Mouse (Mus musculus): ENCODE measurements around the gene Rnf41. TPM values are rescaled to one million over a fixed set of nuclear protein-coding genes. Genes with fewer than 3 reads are reported as not detected.

Gene Rnf41
- polyA plus RNA-seq, 1 experiment from 2014 or later: 35.6 TPM

- Histone ChIP-seq H3K27me3 (ENCODE audit: control insufficient read depth, insufficient read depth, low read length) (no peaks in the 10 kb centered on the region), H3K4me1 (ENCODE audit: control insufficient read depth, insufficient read depth, low read length) (peaks cover 32% of the 10 kb centered on the region), H3K9me3 (ENCODE audit: control insufficient read depth, low read length) (no peaks in the 10 kb centered on the region), H3K4me2 (replicated peaks; ENCODE audit: low read depth, low read length) (peak overlapping the region; percentile 80), H3K4me3 (ENCODE audit: low read length) (peak overlapping the region; percentile 85), H3K9ac (ENCODE audit: low read depth, low read length) (peak overlapping the region; percentile 84), H3K27ac (ENCODE audit: low read depth, low read length) (peak overlapping the region; percentile 95; the same call in 1 of the 2 replicates), H3K36me3 (ENCODE audit: control insufficient read depth, insufficient read depth, low read length) (peaks cover 24% of the 10 kb centered on the region)
- 6% methylated on average over 36 of the region's 36 CpGs for WGBS
- peak; percentile 89 for ATAC-seq (ENCODE audit: low FRiP score, low TSS enrichment)
Observed at GRCm38 (mm10) chr10:128409692-128410559, 1.5 kb upstream of the Rnf41 start.

GRCm38 (mm10) chr10:128410560-128410845 is 954 bp upstream of the Rnf41 start:
- H3K4me1 ChIP-seq (ENCODE audit: control insufficient read depth, insufficient read depth, low read length): peaks cover 32% of the 10 kb centered on the region
- no peaks in the 10 kb centered on the region for H3K27me3 ChIP-seq (ENCODE audit: control insufficient read depth, insufficient read depth, low read length)
- no peak for ATAC-seq (ENCODE audit: low FRiP score, low TSS enrichment)
- H3K36me3 ChIP-seq (ENCODE audit: control insufficient read depth, insufficient read depth, low read length): peaks cover 28% of the 10 kb centered on the region
- H3K4me3 ChIP-seq (ENCODE audit: low read length): peak overlapping the region; percentile 85
- 12% methylated on average over 4 of the region's 4 CpGs for WGBS
- H3K4me2 ChIP-seq (replicated peaks; ENCODE audit: low read depth, low read length): peak overlapping the region; percentile 80
- H3K9me3 ChIP-seq (ENCODE audit: control insufficient read depth, low read length): no peaks in the 10 kb centered on the region
- H3K9ac ChIP-seq (ENCODE audit: low read depth, low read length): peak overlapping the region; percentile 84; the same call in 1 of the 2 replicates
- H3K27ac ChIP-seq (ENCODE audit: low read depth, low read length): peak overlapping the region; percentile 95

GRCm38 (mm10) chr10:128412055-128412381 is 561 bp downstream of the Rnf41 start:
- H3K27me3 ChIP-seq (ENCODE audit: control insufficient read depth, insufficient read depth, low read length): no peaks in the 10 kb centered on the region
- peaks cover 40% of the 10 kb centered on the region for H3K36me3 ChIP-seq (ENCODE audit: control insufficient read depth, insufficient read depth, low read length)
- peak overlapping the region; percentile 95 for H3K27ac ChIP-seq (ENCODE audit: low read depth, low read length)
- peaks cover 32% of the 10 kb centered on the region for H3K4me1 ChIP-seq (ENCODE audit: control insufficient read depth, insufficient read depth, low read length)
- H3K9ac ChIP-seq (ENCODE audit: low read depth, low read length): peak overlapping the region; percentile 84
- H3K4me2 ChIP-seq (replicated peaks; ENCODE audit: low read depth, low read length): peak overlapping the region; percentile 80
- WGBS: under 1% methylated on average over 14 of the region's 14 CpGs
- H3K9me3 ChIP-seq (ENCODE audit: control insufficient read depth, low read length): no peaks in the 10 kb centered on the region
- no peak for ATAC-seq (ENCODE audit: low FRiP score, low TSS enrichment)
- H3K4me3 ChIP-seq (ENCODE audit: low read length): peak overlapping the region; percentile 85

- H3K9me3 ChIP-seq (ENCODE audit: control insufficient read depth, low read length): no peaks in the 10 kb centered on the region
- 44% methylated on average over 1 of the region's 1 CpGs for WGBS
- H3K4me3 ChIP-seq (ENCODE audit: low read length): peak overlapping the region; percentile 85
- H3K27me3 ChIP-seq (ENCODE audit: control insufficient read depth, insufficient read depth, low read length): no peaks in the 10 kb centered on the region
- peak overlapping the region; percentile 80 for H3K4me2 ChIP-seq (replicated peaks; ENCODE audit: low read depth, low read length)
- H3K36me3 ChIP-seq (ENCODE audit: control insufficient read depth, insufficient read depth, low read length): peaks cover 42% of the 10 kb centered on the region
- peak overlapping the region; percentile 95; the same call in 1 of the 2 replicates for H3K27ac ChIP-seq (ENCODE audit: low read depth, low read length)
- H3K9ac ChIP-seq (ENCODE audit: low read depth, low read length): peak overlapping the region; percentile 84
- no peak for ATAC-seq (ENCODE audit: low FRiP score, low TSS enrichment)
- peaks cover 32% of the 10 kb centered on the region for H3K4me1 ChIP-seq (ENCODE audit: control insufficient read depth, insufficient read depth, low read length)
Observed at GRCm38 (mm10) chr10:128412558-128412957, 1.1 kb downstream of the Rnf41 start.

- peaks cover 32% of the 10 kb centered on the region for H3K4me1 ChIP-seq (ENCODE audit: control insufficient read depth, insufficient read depth, low read length)
- H3K27ac ChIP-seq (ENCODE audit: low read depth, low read length): no peak overlapping the region
- H3K36me3 ChIP-seq (ENCODE audit: control insufficient read depth, insufficient read depth, low read length): peaks cover 44% of the 10 kb centered on the region
- no peak for ATAC-seq (ENCODE audit: low FRiP score, low TSS enrichment)
- H3K9me3 ChIP-seq (ENCODE audit: control insufficient read depth, low read length): no peaks in the 10 kb centered on the region
- peak overlapping the region; percentile 85 for H3K4me3 ChIP-seq (ENCODE audit: low read length)
- no peaks in the 10 kb centered on the region for H3K27me3 ChIP-seq (ENCODE audit: control insufficient read depth, insufficient read depth, low read length)
- H3K9ac ChIP-seq (ENCODE audit: low read depth, low read length): no peak overlapping the region; the same call in 1 of the 2 replicates
- WGBS: 50% methylated on average over 1 of the region's 1 CpGs
- peak overlapping the region; percentile 80 for H3K4me2 ChIP-seq (replicated peaks; ENCODE audit: low read depth, low read length)
Observed at GRCm38 (mm10) chr10:128413076-128413475, 1.6 kb downstream of the Rnf41 start.

DNA sequence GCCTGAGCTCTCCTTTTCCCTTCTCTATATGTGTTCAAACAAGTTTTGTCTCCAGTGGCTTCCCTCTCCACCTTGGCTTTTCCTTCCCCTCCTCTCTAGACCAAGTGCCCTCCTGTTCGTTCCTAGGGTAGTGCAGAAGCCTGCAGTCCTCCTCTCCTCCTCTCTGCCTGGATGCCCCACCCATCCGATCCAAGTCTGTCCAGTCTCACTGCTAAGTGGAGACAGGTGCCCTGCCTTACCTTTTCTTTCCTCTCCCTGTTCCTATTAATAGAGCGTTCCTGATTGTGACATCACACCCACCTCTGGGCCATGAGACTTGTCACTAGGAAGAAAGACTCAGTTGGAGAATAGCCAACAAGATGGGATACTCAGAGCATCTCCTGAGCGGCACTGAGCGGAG is 3.4 kb downstream of the Rnf41 start:
- H3K27ac ChIP-seq (ENCODE audit: low read depth, low read length): no peak overlapping the region
- WGBS: 96% methylated on average over 5 of the region's 5 CpGs

GRCm38 (mm10) chr10:128422426-128422825 is 11.0 kb downstream of the Rnf41 start:
- ATAC-seq (ENCODE audit: low FRiP score, low TSS enrichment): no peak
- Histone ChIP-seq H3K9ac (ENCODE audit: low read depth, low read length) (no peak overlapping the region), H3K27ac (ENCODE audit: low read depth, low read length) (no peak overlapping the region), H3K4me1 (ENCODE audit: control insufficient read depth, insufficient read depth, low read length) (no peaks in the 10 kb centered on the region), H3K4me3 (ENCODE audit: low read length) (no peak overlapping the region), H3K9me3 (ENCODE audit: control insufficient read depth, low read length) (no peaks in the 10 kb centered on the region), H3K4me2 (replicated peaks; ENCODE audit: low read depth, low read length) (no peak overlapping the region), H3K27me3 (ENCODE audit: control insufficient read depth, insufficient read depth, low read length) (no peaks in the 10 kb centered on the region), H3K36me3 (ENCODE audit: control insufficient read depth, insufficient read depth, low read length) (peaks cover 69% of the 10 kb centered on the region)
- WGBS: 74% methylated on average over 5 of the region's 5 CpGs

More for the DNA sequence above, 3.4 kb downstream of the Rnf41 start:
- H3K9ac ChIP-seq (ENCODE audit: low read depth, low read length): no peak overlapping the region
- H3K4me1 ChIP-seq (ENCODE audit: control insufficient read depth, insufficient read depth, low read length): peaks cover 25% of the 10 kb centered on the region
- H3K4me2 ChIP-seq (replicated peaks; ENCODE audit: low read depth, low read length): no peak overlapping the region
- H3K9me3 ChIP-seq (ENCODE audit: control insufficient read depth, low read length): no peaks in the 10 kb centered on the region
- ATAC-seq (ENCODE audit: low FRiP score, low TSS enrichment): no peak
- no peak overlapping the region for H3K4me3 ChIP-seq (ENCODE audit: low read length)
- H3K36me3 ChIP-seq (ENCODE audit: control insufficient read depth, insufficient read depth, low read length): peaks cover 59% of the 10 kb centered on the region
- H3K27me3 ChIP-seq (ENCODE audit: control insufficient read depth, insufficient read depth, low read length): no peaks in the 10 kb centered on the region

DNA sequence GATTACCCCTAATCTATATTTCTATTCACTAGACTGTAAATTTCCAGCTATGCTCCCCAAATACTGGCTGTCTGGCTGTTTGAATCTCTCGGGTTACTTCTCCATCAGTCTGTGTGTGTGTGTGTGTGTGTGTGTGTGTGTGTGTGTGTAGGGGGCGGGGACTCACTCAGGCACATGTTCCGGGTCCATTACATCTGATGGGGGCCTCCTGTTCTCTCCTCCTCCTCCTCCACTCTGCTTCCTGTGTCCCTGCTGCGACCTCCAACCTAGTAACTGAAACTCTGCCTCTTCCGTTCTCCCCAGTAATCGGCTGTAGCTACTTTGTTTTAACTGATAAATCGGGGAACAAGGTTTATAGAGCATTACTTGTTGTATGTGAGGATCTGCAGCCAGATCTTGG is 13.1 kb downstream of the Rnf41 start:
- H3K36me3 ChIP-seq (ENCODE audit: control insufficient read depth, insufficient read depth, low read length): peaks cover 66% of the 10 kb centered on the region
- no peak overlapping the region for H3K4me2 ChIP-seq (replicated peaks; ENCODE audit: low read depth, low read length)
- 9% methylated on average over 7 of the region's 7 CpGs for WGBS
- H3K9me3 ChIP-seq (ENCODE audit: control insufficient read depth, low read length): no peaks in the 10 kb centered on the region
- no peak overlapping the region for H3K9ac ChIP-seq (ENCODE audit: low read depth, low read length)
- H3K4me1 ChIP-seq (ENCODE audit: control insufficient read depth, insufficient read depth, low read length): no peaks in the 10 kb centered on the region
- no peak overlapping the region for H3K4me3 ChIP-seq (ENCODE audit: low read length)
- H3K27me3 ChIP-seq (ENCODE audit: control insufficient read depth, insufficient read depth, low read length): no peaks in the 10 kb centered on the region
- ATAC-seq (ENCODE audit: low FRiP score, low TSS enrichment): peak; percentile 87
- H3K27ac ChIP-seq (ENCODE audit: low read depth, low read length): peak overlapping the region; percentile 65; the same call in 1 of the 2 replicates

DNA sequence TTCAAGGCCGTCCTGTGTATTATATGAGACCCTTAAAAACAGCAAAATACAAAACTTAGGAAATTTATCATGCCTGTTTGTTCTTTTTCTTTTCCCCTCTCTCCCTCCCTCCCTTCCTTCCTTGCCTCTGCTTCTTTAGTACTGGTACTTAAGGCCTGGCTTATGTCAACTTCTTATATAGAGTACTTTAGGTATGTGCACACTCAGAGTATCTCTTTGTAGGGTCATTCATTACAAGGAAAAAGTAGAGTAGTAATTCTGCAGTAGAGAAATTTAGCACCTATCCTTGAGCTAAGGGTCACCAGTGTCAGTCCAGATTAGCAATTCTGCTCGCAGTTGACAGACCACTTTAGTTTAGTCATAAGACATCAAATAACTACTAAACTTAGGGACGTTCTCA is 13.8 kb downstream of the Rnf41 start:
- ATAC-seq (ENCODE audit: low FRiP score, low TSS enrichment): no peak
- Histone ChIP-seq H3K27ac (ENCODE audit: low read depth, low read length) (peak overlapping the region; percentile 65; the same call in 1 of the 2 replicates), H3K9me3 (ENCODE audit: control insufficient read depth, low read length) (no peaks in the 10 kb centered on the region), H3K4me3 (ENCODE audit: low read length) (no peak overlapping the region), H3K9ac (ENCODE audit: low read depth, low read length) (no peak overlapping the region), H3K4me2 (replicated peaks; ENCODE audit: low read depth, low read length) (no peak overlapping the region), H3K36me3 (ENCODE audit: control insufficient read depth, insufficient read depth, low read length) (peaks cover 65% of the 10 kb centered on the region), H3K4me1 (ENCODE audit: control insufficient read depth, insufficient read depth, low read length) (no peaks in the 10 kb centered on the region), H3K27me3 (ENCODE audit: control insufficient read depth, insufficient read depth, low read length) (no peaks in the 10 kb centered on the region)
- 67% methylated on average over 3 of the region's 3 CpGs for WGBS
